Mouse (Mus musculus) heart, postnatal 0 days (tissue): ENCODE measurements around the gene Wdr49.

Experiments
- CTCF ChIP-seq: IDR thresholded peaks from 2 replicates; pipeline ENCODE4 v1.5.1; 2016; ENCODE audit warnings: antibody characterized with exemption, control low read depth, low read depth
- EP300 ChIP-seq: IDR thresholded peaks from 2 replicates; pipeline ENCODE4 v1.6.1; 2016; ENCODE audit warnings: antibody characterized with exemption, low read depth

DNA sequence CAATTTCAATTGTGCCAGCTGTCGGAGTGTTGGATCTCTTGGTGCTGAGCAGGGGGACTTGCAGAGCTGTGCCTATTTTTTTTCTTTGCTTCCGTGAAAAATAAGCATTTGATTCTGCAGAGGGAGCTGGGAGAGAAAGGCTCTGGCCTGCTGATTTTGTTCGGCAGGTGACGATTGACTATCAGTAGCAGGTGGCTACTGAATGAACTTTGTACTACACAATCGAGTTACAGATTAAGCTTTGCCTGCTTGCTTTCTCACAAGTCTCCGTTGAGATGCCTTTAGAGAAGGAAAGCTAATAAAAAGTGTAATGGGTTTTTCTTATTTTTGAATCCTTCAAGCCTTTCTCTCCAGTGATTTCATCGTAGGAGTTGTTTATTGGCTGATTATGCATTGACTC is 6.8 kb downstream of the Wdr49 start:
- no peak for TF ChIP-seq EP300
- TF ChIP-seq CTCF = no peak
